Mouse (Mus musculus) c-Kit-negative CD71-positive TER-119-positive erythroid progenitor cells, embryonic 14.5 days (primary cell): Measurements from ENCODE around the gene Cpvl.

ENCODE experiments used
- DNase-seq: peaks from one replicate; pipeline ENCODE4 v3.0.0-alpha.2; 2013; ENCODE audit warnings: low read depth, low spot score

The Cpvl gene

GRCm38 (mm10) chr6:53937143-53938134 lies 41.0 kb downstream of the Cpvl start:
- no peak for DNase-seq

- no peak for DNase-seq
Measured at GRCm38 (mm10) chr6:53931605-53932004, 46.9 kb downstream of the Cpvl start.

GRCm38 (mm10) chr6:53929858-53930257 lies 48.6 kb downstream of the Cpvl start:
- no peak for DNase-seq

- DNase-seq: no peak
Measured at GRCm38 (mm10) chr6:53926197-53926596, 52.3 kb downstream of the Cpvl start.

- no peak for DNase-seq
Measured at GRCm38 (mm10) chr6:53925192-53925591, 53.3 kb downstream of the Cpvl start.

- no peak for DNase-seq
Measured at GRCm38 (mm10) chr6:53920041-53920440, 58.4 kb downstream of the Cpvl start.

GRCm38 (mm10) chr6:53917026-53917558 lies 61.4 kb downstream of the Cpvl start:
- DNase-seq: no peak

- no peak for DNase-seq
Measured at GRCm38 (mm10) chr6:53915347-53915746, 63.1 kb downstream of the Cpvl start.

- DNase-seq: no peak
Measured at GRCm38 (mm10) chr6:53913151-53913550, 65.3 kb downstream of the Cpvl start.

- DNase-seq: no peak
Measured at GRCm38 (mm10) chr6:53912112-53912782, 66.2 kb downstream of the Cpvl start.

GRCm38 (mm10) chr6:53909986-53910385 lies 68.5 kb downstream of the Cpvl start:
- no peak for DNase-seq

GRCm38 (mm10) chr6:53909446-53909845 lies 69.0 kb downstream of the Cpvl start:
- DNase-seq: no peak

- no peak for DNase-seq
Measured at GRCm38 (mm10) chr6:53906871-53907270, 71.6 kb downstream of the Cpvl start.

GRCm38 (mm10) chr6:53906051-53906462 lies 72.4 kb downstream of the Cpvl start:
- no peak for DNase-seq

GRCm38 (mm10) chr6:53905576-53905975 lies 72.9 kb downstream of the Cpvl start:
- no peak for DNase-seq

GRCm38 (mm10) chr6:53904703-53905395 lies 73.6 kb downstream of the Cpvl start:
- DNase-seq: no peak

GRCm38 (mm10) chr6:53904186-53904585 lies 74.3 kb downstream of the Cpvl start:
- DNase-seq: no peak

GRCm38 (mm10) chr6:53901741-53902140 lies 76.7 kb downstream of the Cpvl start:
- no peak for DNase-seq

GRCm38 (mm10) chr6:53897872-53898464 lies 80.5 kb downstream of the Cpvl start:
- no peak for DNase-seq

- DNase-seq: no peak
Measured at GRCm38 (mm10) chr6:53897126-53897525, 81.3 kb downstream of the Cpvl start.

- DNase-seq: no peak
Measured at GRCm38 (mm10) chr6:53893731-53894130, 84.7 kb downstream of the Cpvl start.
